Comparison of ENCODE assay signal across 17 mouse cellular contexts in genomic region chr3:121009223-121009622, GRCm38 (mm10).
DNase-seq lines count a peak whose midpoint lies in the region; ATAC-seq and TF ChIP-seq lines count a peak whose summit lies in the region.
"Had no signal": no experiment of that assay in that cellular context is flagged by ENCODE, and none has a peak within 500 bp of the region (broad histone marks: within the 10 kb centered on the region; RNA-seq: fewer than 3 reads in every experiment).

No protein-coding gene starts in this region.

- no peaks in the 10 kb centered on the region for H3K36me3 ChIP-seq in hindbrain, embryonic 14.5 days (replicated peaks; ENCODE audit: control insufficient read depth, insufficient read depth)
- no peaks in the 10 kb centered on the region for H3K36me3 ChIP-seq in hindbrain, embryonic 13.5 days
- H3K36me3 ChIP-seq: hindbrain, embryonic 10.5 days; liver, embryonic 12.5 days; neural tube, embryonic 12.5 days had no signal

- ATAC-seq in hindbrain, embryonic 14.5 days (ENCODE audit: low FRiP score): no peak
- ATAC-seq in hindbrain, embryonic 13.5 days (ENCODE audit: low FRiP score): no peak
- ATAC-seq: intestine, postnatal 0 days; liver, embryonic 12.5 days had no signal

- no peaks in the 10 kb centered on the region for H3K27me3 ChIP-seq in hindbrain, embryonic 14.5 days (ENCODE audit: control insufficient read depth, insufficient read depth, low read length)
- no peaks in the 10 kb centered on the region for H3K27me3 ChIP-seq in hindbrain, embryonic 13.5 days
- H3K27me3 ChIP-seq: liver, embryonic 12.5 days; neural tube, embryonic 12.5 days had no signal

- H3K27ac ChIP-seq in hindbrain, embryonic 14.5 days: no peak overlapping the region
- H3K27ac ChIP-seq in hindbrain, embryonic 13.5 days: no peak overlapping the region
- H3K27ac ChIP-seq in layer of hippocampus, adult 2 months: no peak overlapping the region
- H3K27ac ChIP-seq: hindbrain, embryonic 10.5 days; liver, embryonic 12.5 days; neural tube, embryonic 12.5 days had no signal

- no peak overlapping the region for H3K4me2 ChIP-seq in hindbrain, embryonic 14.5 days (replicated peaks)
- H3K4me2 ChIP-seq in hindbrain, embryonic 13.5 days: no peak overlapping the region
- H3K4me2 ChIP-seq: liver, embryonic 12.5 days; neural tube, embryonic 12.5 days had no signal

- no peaks in the 10 kb centered on the region for H3K9me3 ChIP-seq in hindbrain, embryonic 14.5 days (ENCODE audit: control insufficient read depth, low read length)
- no peaks in the 10 kb centered on the region for H3K9me3 ChIP-seq in hindbrain, embryonic 13.5 days
- H3K9me3 ChIP-seq: hindbrain, embryonic 10.5 days; liver, embryonic 12.5 days; neural tube, embryonic 12.5 days had no signal

- H3K4me1 ChIP-seq in hindbrain, embryonic 14.5 days (replicated peaks; ENCODE audit: control insufficient read depth, insufficient read depth, low read length): no peaks in the 10 kb centered on the region
- H3K4me1 ChIP-seq in hindbrain, embryonic 13.5 days (replicated peaks): peaks cover 4% of the 10 kb centered on the region; the same call in 1 of the 2 replicates
- H3K4me1 ChIP-seq: hindbrain, embryonic 10.5 days; liver, embryonic 12.5 days; neural tube, embryonic 12.5 days had no signal

- no peak overlapping the region for H3K4me3 ChIP-seq in hindbrain, embryonic 14.5 days (replicated peaks; ENCODE audit: low read length)
- H3K4me3 ChIP-seq in hindbrain, embryonic 13.5 days: no peak overlapping the region
- H3K4me3 ChIP-seq in layer of hippocampus, adult 2 months: no peak overlapping the region
- H3K4me3 ChIP-seq: erythroblast, embryonic 14.5 days; hindbrain, embryonic 10.5 days; liver, embryonic 12.5 days; neural tube, embryonic 12.5 days had no signal

- 60% methylated on average over 6 of the region's 6 CpGs for WGBS in hindbrain, embryonic 14.5 days
- WGBS in hindbrain, embryonic 13.5 days: 57% methylated on average over 6 of the region's 6 CpGs

- no peak overlapping the region for H3K9ac ChIP-seq in hindbrain, embryonic 14.5 days
- no peak overlapping the region for H3K9ac ChIP-seq in hindbrain, embryonic 13.5 days
- H3K9ac ChIP-seq: liver, embryonic 12.5 days; neural tube, embryonic 12.5 days had no signal

- no peak for TF ChIP-seq CTCF in layer of hippocampus, adult 2 months (conservative IDR thresholded peaks at IDR 0.05)

- DNase-seq in hindbrain, embryonic 14.5 days (ENCODE audit: low spot score): peak; percentile 54
- DNase-seq in right cerebral cortex, postnatal 10 days (ENCODE audit: low spot score in 2 of 2): peak; percentile 51 to 66
- DNase-seq in right cerebral cortex, postnatal 36 days (ENCODE audit: low spot score in 2 of 2): no peak
- peak; percentile 15 to 23 for DNase-seq in layer of hippocampus, adult 2 months (ENCODE audit: low spot score in 2 of 2)
- peak; percentile 3 for DNase-seq in retina, postnatal 7 days (ENCODE audit: low read depth, low spot score)
- no peak for DNase-seq in thymus, adult 18-20 months
- DNase-seq in adrenal gland, postnatal 25 days: no peak
- DNase-seq: adrenal gland, adult 8-10 months; gastrocnemius, postnatal 36 days; kidney, postnatal 14 days; lung, postnatal 10 days had no signal

Comparison
In these comparisons a context has a peak if more than half of its experiments do, and no peak if none do; other contexts are left out.
1. DNase-seq: peak in hindbrain, embryonic 14.5 days (single experiment), right cerebral cortex, postnatal 10 days (2 of 2), layer of hippocampus, adult 2 months (2 of 2) and retina, postnatal 7 days (single experiment); none in right cerebral cortex, postnatal 36 days (0 of 2), thymus, adult 18-20 months (0 of 2) and adrenal gland, postnatal 25 days (single experiment).